Mouse (Mus musculus) right cerebral cortex, postnatal 10 days (tissue): ENCODE data around the gene Lrmda.
A peak's percentile ranks its signal among the peaks of the same experiment; 100 is the strongest.

ENCODE experiments used
- DNase-seq, 2 experiments: peaks; one replicate each; pipeline ENCODE4 v3.0.0; 2021; ENCODE audit warnings: low spot score in 2 of 2

Lrmda gene

DNA sequence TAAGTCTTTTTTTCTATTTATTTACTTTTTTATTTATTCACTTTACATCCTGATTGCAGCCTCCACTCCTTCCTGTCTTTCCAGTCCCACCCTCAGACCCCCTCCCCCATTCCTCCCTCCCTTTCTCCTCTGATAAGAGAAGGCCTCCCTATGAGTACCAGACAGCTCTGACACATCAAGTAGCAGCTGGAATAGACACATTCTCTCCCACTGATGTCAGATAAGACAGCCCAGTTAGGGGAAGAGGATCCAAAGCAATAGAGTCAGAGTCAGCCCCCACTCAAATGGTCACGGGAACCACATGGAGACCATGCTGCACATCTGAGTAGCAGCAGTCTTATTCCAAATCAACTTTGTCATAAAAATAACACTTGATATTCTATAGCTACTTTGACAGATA lies 700.5 kb downstream of the Lrmda start:
- no peak for DNase-seq

GRCm38 (mm10) chr14:22721845-22722244 lies 702.3 kb downstream of the Lrmda start:
- no peak for DNase-seq

GRCm38 (mm10) chr14:22727548-22727947 lies 708.0 kb downstream of the Lrmda start:
- no peak for DNase-seq

DNA sequence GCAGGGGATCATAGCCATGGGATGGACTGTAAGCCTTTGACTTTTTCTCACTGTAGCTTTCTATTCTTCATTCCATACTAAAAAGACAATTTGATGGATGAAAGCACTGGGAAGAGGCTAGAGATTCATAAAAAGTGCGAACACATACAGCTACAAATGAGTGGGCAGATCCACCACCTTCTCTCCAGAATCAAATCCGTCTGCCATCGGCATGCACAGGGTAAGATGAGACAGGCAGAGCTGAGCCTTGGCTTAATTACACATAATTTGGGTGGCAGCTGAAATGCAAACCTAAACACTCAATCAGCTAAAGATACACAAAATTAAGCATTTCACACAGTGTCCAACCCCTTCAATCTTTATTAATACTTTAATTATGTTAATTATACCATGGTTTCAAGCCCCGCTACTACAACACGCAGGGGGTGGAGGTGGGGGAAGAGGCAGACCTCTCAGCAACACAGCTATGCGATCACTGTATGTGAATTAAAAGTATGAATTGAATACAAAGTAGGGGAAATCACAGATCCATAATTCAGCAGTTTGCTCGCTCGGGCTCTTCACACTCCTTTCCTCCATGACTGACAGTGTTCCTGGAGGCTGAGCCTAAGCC lies 709.2 kb downstream of the Lrmda start:
- peak in 1 of 2 experiments; percentile 23 for DNase-seq

GRCm38 (mm10) chr14:22738603-22739002 lies 719.1 kb downstream of the Lrmda start:
- DNase-seq, result no peak

DNA sequence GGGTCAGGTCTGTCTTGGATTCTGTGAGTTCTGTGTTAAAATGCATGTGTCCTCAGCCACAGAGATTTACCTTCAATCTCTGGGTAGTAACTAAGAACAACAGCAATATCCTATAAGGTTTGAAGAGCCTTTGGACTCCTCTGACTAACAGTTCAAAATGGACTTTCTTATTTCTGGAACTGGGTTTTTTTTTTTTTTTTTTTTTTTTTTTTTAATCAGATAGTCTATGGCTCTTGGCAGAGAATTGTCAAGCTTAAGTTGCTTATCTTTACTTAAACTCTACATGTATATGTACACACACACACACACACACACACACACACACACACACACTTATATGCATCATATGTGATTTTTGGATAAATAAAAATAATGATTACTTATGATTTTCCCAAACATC lies 723.0 kb downstream of the Lrmda start:
- DNase-seq, result no peak

DNA sequence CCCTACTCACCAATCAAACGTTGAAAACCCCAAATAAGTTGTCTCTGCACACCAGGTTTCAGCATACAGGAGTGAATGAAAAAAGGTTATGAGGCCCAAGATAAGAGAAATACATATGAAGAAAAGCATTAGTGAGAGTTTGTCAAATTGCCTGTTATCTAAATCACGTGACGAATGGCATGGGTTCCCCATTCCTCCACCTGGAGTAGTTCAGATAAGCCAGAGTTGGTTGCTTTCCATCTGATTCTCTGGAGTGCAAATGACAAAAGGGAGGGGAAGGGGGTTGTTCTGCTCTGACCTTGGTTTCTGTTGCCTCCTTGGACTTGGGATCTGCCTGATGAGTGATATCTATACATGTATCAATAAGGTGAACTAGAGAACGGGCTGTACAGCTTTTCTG lies 723.8 kb downstream of the Lrmda start:
- no peak for DNase-seq

GRCm38 (mm10) chr14:22744701-22745100 lies 725.2 kb downstream of the Lrmda start:
- no peak for DNase-seq

GRCm38 (mm10) chr14:22745263-22745881 lies 725.9 kb downstream of the Lrmda start:
- DNase-seq, result no peak

- DNase-seq, result no peak
These were observed 726.5 kb downstream of the Lrmda start for GRCm38 (mm10) chr14:22745882-22746480.

- DNase-seq, result no peak
These were observed 728.3 kb downstream of the Lrmda start for GRCm38 (mm10) chr14:22747816-22748215.

- DNase-seq, result no peak
These were observed 730.9 kb downstream of the Lrmda start for GRCm38 (mm10) chr14:22750409-22750808.

DNA sequence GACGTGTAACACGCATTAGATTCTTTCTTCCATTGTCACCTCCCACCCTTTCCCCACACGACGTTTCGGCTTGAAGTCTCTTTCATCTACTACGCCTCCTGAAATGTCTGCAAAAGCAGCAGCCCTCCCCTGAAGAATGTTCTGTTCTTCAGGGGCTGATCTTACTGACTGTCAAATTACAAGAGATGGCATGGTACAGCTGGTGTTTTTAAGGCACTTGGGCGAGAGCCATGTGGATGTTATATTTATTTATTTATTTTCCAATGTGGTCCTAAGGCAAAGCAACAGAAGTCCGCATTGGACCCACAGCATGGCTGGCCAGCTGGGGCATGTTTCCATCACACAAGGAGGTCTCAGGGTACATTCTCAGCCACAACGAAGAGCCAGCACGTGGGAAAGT lies 731.8 kb downstream of the Lrmda start:
- peak; percentile 32 to 41 for DNase-seq

DNA sequence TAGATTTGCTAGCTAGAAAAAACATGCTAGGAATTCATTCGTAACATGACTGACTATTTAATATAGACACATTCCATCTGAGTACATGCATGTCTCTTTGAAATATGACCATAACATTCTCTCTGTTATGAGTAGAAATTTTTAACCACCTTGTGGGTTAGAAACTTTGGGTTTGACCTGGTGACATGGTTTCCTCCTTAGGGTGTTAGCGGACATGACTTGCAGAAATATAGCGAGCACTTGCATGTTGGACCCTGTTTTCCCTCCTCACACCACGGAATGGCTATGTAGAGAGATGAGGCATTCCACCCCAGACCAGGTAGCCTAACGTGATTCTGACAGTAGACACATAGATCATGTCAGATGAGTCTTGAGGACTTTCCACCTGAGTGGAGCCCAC lies 735.1 kb downstream of the Lrmda start:
- DNase-seq, result no peak

DNA sequence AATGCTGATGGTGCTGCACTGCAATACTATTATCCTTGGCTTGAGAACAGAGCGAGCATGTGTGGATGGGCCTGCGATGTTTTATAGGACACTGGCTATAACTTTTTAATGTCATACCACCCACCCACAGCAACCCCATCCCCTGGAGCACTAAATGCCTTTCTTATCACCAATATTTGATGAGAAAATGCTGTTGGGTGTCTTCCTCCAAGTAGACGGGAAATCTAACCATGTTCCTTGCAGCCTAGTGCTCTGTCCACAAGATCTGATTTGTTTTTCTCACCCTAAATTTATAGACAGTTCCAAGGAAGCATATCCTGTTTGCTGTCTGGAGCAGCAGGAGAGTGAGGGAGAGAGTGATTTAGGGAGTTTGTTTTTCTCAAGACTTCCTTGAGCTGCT lies 738.0 kb downstream of the Lrmda start:
- DNase-seq, result no peak

DNA sequence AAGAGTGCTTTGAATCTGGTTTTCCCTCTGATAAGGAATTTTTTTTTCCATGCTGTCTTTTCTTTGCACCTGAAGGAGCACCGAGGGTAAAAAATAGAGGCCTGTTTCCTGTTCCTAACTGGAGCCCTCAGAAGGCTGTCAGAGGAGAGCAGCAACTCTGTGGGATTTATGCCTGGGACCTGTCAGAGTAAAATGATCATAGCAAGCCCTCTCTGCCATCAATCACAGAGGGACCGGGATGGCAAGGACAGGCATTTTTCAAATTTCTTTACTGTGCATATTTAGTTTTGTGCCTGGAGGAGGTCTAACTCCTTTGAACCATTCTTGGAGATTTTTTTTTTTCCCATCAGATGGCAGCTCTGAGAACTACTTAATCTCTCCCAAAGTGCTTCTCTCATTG lies 739.7 kb downstream of the Lrmda start:
- no peak for DNase-seq

DNA sequence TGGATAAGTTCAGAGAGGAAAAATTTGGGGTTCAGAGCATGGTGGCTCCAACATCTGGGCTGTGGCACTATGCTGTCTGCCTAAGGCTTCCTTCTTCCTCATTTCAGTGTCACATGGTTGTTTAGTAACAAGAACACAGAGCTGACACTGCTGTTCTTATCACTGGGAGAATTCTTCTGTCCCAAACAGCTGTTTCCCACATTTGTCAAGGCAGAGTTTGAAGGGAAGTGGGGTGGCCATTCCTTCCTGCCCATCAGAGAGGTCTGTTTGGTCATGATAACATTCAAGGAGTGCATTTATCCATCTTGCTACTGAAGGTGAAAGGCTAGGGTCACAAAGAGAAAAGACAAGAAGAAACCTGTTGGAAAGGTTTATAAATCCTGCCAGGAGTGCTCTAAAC lies 740.2 kb downstream of the Lrmda start:
- DNase-seq, result no peak

GRCm38 (mm10) chr14:22760241-22761039 lies 740.9 kb downstream of the Lrmda start:
- DNase-seq, result no peak

- no peak for DNase-seq
These were observed 762.2 kb downstream of the Lrmda start for GRCm38 (mm10) chr14:22781709-22782108.

DNA sequence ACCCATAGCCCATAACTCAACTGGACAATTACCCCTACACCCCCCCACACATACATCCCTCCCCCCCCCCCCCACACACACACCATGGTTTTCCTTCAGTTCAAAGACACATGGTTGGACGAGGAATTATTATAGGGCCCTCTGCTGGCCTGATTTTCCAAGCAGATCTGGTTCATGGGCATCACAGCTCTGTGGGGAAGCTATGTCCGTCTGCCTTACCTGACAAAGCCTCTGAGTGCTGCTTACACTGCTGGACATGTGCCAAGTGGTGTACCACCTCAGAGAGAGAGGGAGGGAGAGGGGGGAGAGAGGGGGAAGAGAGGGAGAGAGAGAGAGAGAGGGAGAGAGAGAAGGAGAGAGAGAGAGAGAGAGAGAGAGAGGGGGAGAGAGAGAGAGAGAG lies 762.9 kb downstream of the Lrmda start:
- no peak for DNase-seq

GRCm38 (mm10) chr14:22783211-22784161 lies 764.0 kb downstream of the Lrmda start:
- no peak for DNase-seq
